Comparison of ENCODE assay signal across 35 mouse cellular contexts in the genomic region with DNA sequence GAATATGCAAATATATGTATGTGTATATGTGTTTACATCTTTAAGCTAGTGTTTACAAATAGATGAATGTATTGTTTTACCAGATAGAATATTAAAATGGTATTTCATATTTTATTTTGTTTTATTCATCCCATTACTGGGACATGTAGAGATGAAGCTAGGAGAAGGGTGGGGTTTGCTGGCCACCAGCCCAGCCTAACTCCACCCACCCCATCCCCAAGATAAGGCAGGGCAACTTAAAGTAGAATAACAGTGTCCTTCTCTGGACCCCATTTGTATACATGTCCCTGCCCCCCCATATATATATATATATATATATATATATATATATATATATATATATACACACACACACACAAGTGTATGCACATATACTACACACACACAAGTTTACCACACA. TPM values are rescaled to one million over a fixed set of nuclear protein-coding genes. Genes with fewer than 3 reads are reported as not detected.
DNase-seq lines count a peak whose midpoint lies in the region; ATAC-seq lines count a peak whose summit lies in the region.
"Had no signal": no experiment of that assay in that cellular context is flagged by ENCODE, and none has a peak within 500 bp of the region (broad histone marks: within the 10 kb centered on the region; RNA-seq: fewer than 3 reads in every experiment).

No protein-coding gene starts in this region.

- H3K9me3 ChIP-seq in heart, embryonic 12.5 days (replicated peaks), result no peaks in the 10 kb centered on the region
- no peaks in the 10 kb centered on the region for H3K9me3 ChIP-seq in liver, embryonic 12.5 days (replicated peaks)
- H3K9me3 ChIP-seq in forebrain, embryonic 12.5 days, result no peaks in the 10 kb centered on the region
- H3K9me3 ChIP-seq: embryonic facial prominence, embryonic 10.5 days; embryonic facial prominence, embryonic 13.5 days; forebrain, embryonic 10.5 days; heart, embryonic 15.5 days; hindbrain, embryonic 12.5 days; hindbrain, embryonic 15.5 days; intestine, embryonic 15.5 days had no signal

- H3K9ac ChIP-seq in heart, embryonic 12.5 days, result no peak overlapping the region
- H3K9ac ChIP-seq in liver, embryonic 12.5 days, result no peak overlapping the region
- no peak overlapping the region for H3K9ac ChIP-seq in forebrain, embryonic 12.5 days
- H3K9ac ChIP-seq: embryonic facial prominence, embryonic 13.5 days; heart, embryonic 15.5 days; hindbrain, embryonic 12.5 days; hindbrain, embryonic 15.5 days; intestine, embryonic 15.5 days had no signal

- ATAC-seq in heart, embryonic 12.5 days (ENCODE audit: insufficient number of reproducible peaks, low FRiP score), result peak; percentile 80; the same call in 1 of the 2 replicates
- ATAC-seq in liver, embryonic 12.5 days, result peak; percentile 64
- peak; percentile 45; the same call in 1 of the 2 replicates for ATAC-seq in megakaryocyte progenitor cell, adult 5-6 weeks (replicated peaks; ENCODE audit: poor library complexity)
- ATAC-seq in forebrain, embryonic 12.5 days (ENCODE audit: low FRiP score), result no peak
- ATAC-seq: activated CD4-positive, CD25-positive, alpha-beta regulatory T cell, adult 4 months; forebrain, embryonic 14.5 days; intestine, embryonic 15.5 days had no signal

- H3K4me1 ChIP-seq in heart, embryonic 12.5 days (replicated peaks), result no peaks in the 10 kb centered on the region
- H3K4me1 ChIP-seq in liver, embryonic 12.5 days, result peaks cover 43% of the 10 kb centered on the region
- peaks cover 18% of the 10 kb centered on the region for H3K4me1 ChIP-seq in forebrain, embryonic 12.5 days
- H3K4me1 ChIP-seq: embryonic facial prominence, embryonic 13.5 days; hindbrain, embryonic 15.5 days; intestine, embryonic 15.5 days had no signal

- peak; percentile 44 for DNase-seq in heart, adult 11 months
- no peak for DNase-seq in heart, adult 8-10 months (ENCODE audit: low spot score)
- DNase-seq in heart, adult 9 months (ENCODE audit: low spot score in 2 of 2), result no peak
- DNase-seq in cerebellum, postnatal 4 days (ENCODE audit: low spot score in 2 of 2), result no peak
- DNase-seq: adrenal gland, adult 2 months; adrenal gland, postnatal 14 days; cerebellum, adult 11 months; cerebellum, adult 2 months; cerebellum, adult 9-11 months; cerebellum, postnatal 25 days; embryo, embryonic 11 days; gastrocnemius, postnatal 25 days; heart, adult 2 months; kidney, adult 11 months had no signal

- no peaks in the 10 kb centered on the region for H3K36me3 ChIP-seq in heart, embryonic 12.5 days
- H3K36me3 ChIP-seq in liver, embryonic 12.5 days, result no peaks in the 10 kb centered on the region
- no peaks in the 10 kb centered on the region for H3K36me3 ChIP-seq in forebrain, embryonic 12.5 days (replicated peaks)
- H3K36me3 ChIP-seq: embryonic facial prominence, embryonic 10.5 days; embryonic facial prominence, embryonic 13.5 days; forebrain, embryonic 10.5 days; heart, embryonic 15.5 days; hindbrain, embryonic 12.5 days; hindbrain, embryonic 15.5 days; intestine, embryonic 15.5 days had no signal

- H3K27ac ChIP-seq in heart, embryonic 12.5 days (ENCODE audit: poor library complexity, severe bottlenecking), result no peak overlapping the region
- peak overlapping the region; percentile 30; the same call in 1 of the 2 replicates for H3K27ac ChIP-seq in liver, embryonic 12.5 days
- no peak overlapping the region for H3K27ac ChIP-seq in forebrain, embryonic 12.5 days
- H3K27ac ChIP-seq: embryonic facial prominence, embryonic 10.5 days; embryonic facial prominence, embryonic 13.5 days; forebrain, embryonic 10.5 days; heart, adult 2 months; heart, embryonic 15.5 days; hindbrain, embryonic 12.5 days; hindbrain, embryonic 15.5 days; intestine, embryonic 15.5 days had no signal

- no peak overlapping the region for H3K4me3 ChIP-seq in heart, embryonic 12.5 days
- no peak overlapping the region for H3K4me3 ChIP-seq in liver, embryonic 12.5 days
- H3K4me3 ChIP-seq in forebrain, embryonic 12.5 days (replicated peaks), result no peak overlapping the region
- H3K4me3 ChIP-seq: embryonic facial prominence, embryonic 10.5 days; embryonic facial prominence, embryonic 13.5 days; erythroblast, embryonic 14.5 days; forebrain, embryonic 10.5 days; heart, adult 2 months; heart, embryonic 15.5 days; hindbrain, embryonic 12.5 days; hindbrain, embryonic 15.5 days; intestine, embryonic 15.5 days had no signal

- peaks cover 9% of the 10 kb centered on the region; the same call in 1 of the 2 replicates for H3K27me3 ChIP-seq in heart, embryonic 12.5 days (replicated peaks)
- H3K27me3 ChIP-seq in liver, embryonic 12.5 days (replicated peaks), result peaks cover 20% of the 10 kb centered on the region
- H3K27me3 ChIP-seq in forebrain, embryonic 12.5 days, result peaks cover 29% of the 10 kb centered on the region
- H3K27me3 ChIP-seq: hindbrain, embryonic 12.5 days; hindbrain, embryonic 15.5 days; intestine, embryonic 15.5 days had no signal

- no peak overlapping the region for H3K4me2 ChIP-seq in heart, embryonic 12.5 days
- 0 out of 2 replicates have a peak overlapping the region, but pooled peaks have one; percentile 25 for H3K4me2 ChIP-seq in liver, embryonic 12.5 days
- H3K4me2 ChIP-seq in forebrain, embryonic 12.5 days, result no peak overlapping the region
- H3K4me2 ChIP-seq: embryonic facial prominence, embryonic 13.5 days; heart, embryonic 15.5 days; hindbrain, embryonic 12.5 days; hindbrain, embryonic 15.5 days; intestine, embryonic 15.5 days had no signal

RNA-seq across cellular contexts. Expression of gene Foxi2, which starts 14.9 kb away (rescaled TPM):
- total RNA-seq in heart, adult 8-10 months (2022), result not detected
- not detected in 2 replicates for polyA plus RNA-seq in heart, embryonic 12.5 days (2016; fragmentation: Nextera tagmentation; extraction: Ambion mirVana)
- not detected in 2 replicates for polyA plus RNA-seq in liver, embryonic 12.5 days (2016; fragmentation: Nextera tagmentation; extraction: Ambion mirVana)
- total RNA-seq in megakaryocyte progenitor cell, adult 5-6 weeks (2015), result not detected in 2 replicates
- total RNA-seq in megakaryocyte progenitor cell, adult 5-6 weeks (2017), result not detected in 2 replicates
- 0.14 TPM in 1 of 2 replicates, not detected in the other for polyA plus RNA-seq in forebrain, embryonic 12.5 days (2016; fragmentation: Nextera tagmentation; extraction: Ambion mirVana)
- total RNA-seq: adrenal gland, adult 2 months; adrenal gland, postnatal 14 days; adrenal gland, postnatal 4 days; ES-E14; gastrocnemius, adult 8-10 months; gastrocnemius, postnatal 25 days; heart, adult 2 months; heart, postnatal 25 days; hematopoietic stem cell, adult 5-6 weeks had no signal
- polyA plus RNA-seq: activated CD4-positive, CD25-positive, alpha-beta regulatory T cell, adult 4 months; adrenal gland, adult 2 months; cerebellum, adult 2 months; cortical plate, adult 2 months; erythroblast, embryonic 14.5 days; forebrain, embryonic 14.5 days; gonadal fat pad, adult 2 months; heart, adult 2 months; heart, embryonic 15.5 days; intestine, embryonic 15.5 days had no signal
